Comparison of ENCODE assay signal across 9 mouse cellular contexts in genomic region chr5:99578692-99579091, GRCm38 (mm10).
DNase-seq lines count a peak whose midpoint lies in the region; ATAC-seq and TF ChIP-seq lines count a peak whose summit lies in the region.
"Had no signal": no experiment of that assay in that cellular context is flagged by ENCODE, and none has a peak within 500 bp of the region (broad histone marks: within the 10 kb centered on the region; RNA-seq: fewer than 3 reads in every experiment).

No protein-coding gene starts in this region.

- peak; percentile 70 for TF ChIP-seq CTCF in liver, embryonic 14.5 days (IDR thresholded peaks at IDR 0.05; ENCODE audit: low read depth)

- TF ChIP-seq EP300 in liver, embryonic 14.5 days (IDR thresholded peaks at IDR 0.05; ENCODE audit: low read depth): no peak

- no peaks in the 10 kb centered on the region for H3K9me3 ChIP-seq in liver, embryonic 12.5 days (replicated peaks)
- no peaks in the 10 kb centered on the region for H3K9me3 ChIP-seq in forebrain, embryonic 14.5 days (replicated peaks; ENCODE audit: control insufficient read depth, low read length)
- H3K9me3 ChIP-seq in hindbrain, embryonic 16.5 days (ENCODE audit: control insufficient read depth, low read length): no peaks in the 10 kb centered on the region
- H3K9me3 ChIP-seq in liver, embryonic 14.5 days (ENCODE audit: control insufficient read depth, low read length): no peaks in the 10 kb centered on the region

- H3K4me3 ChIP-seq in liver, embryonic 12.5 days: no peak overlapping the region
- no peak overlapping the region for H3K4me3 ChIP-seq in forebrain, embryonic 14.5 days (ENCODE audit: low read depth, low read length)
- no peak overlapping the region for H3K4me3 ChIP-seq in hindbrain, embryonic 16.5 days (ENCODE audit: low read length)
- H3K4me3 ChIP-seq in liver, embryonic 14.5 days (ENCODE audit: insufficient read depth in 1 of 2, low read depth in 2 of 2, low read length in 2 of 2): no peak overlapping the region
- H3K4me3 ChIP-seq: myocyte had no signal

- no peaks in the 10 kb centered on the region for H3K27me3 ChIP-seq in liver, embryonic 12.5 days (replicated peaks)
- no peaks in the 10 kb centered on the region for H3K27me3 ChIP-seq in forebrain, embryonic 14.5 days (replicated peaks; ENCODE audit: control insufficient read depth, insufficient read depth, low read length)
- H3K27me3 ChIP-seq in hindbrain, embryonic 16.5 days (replicated peaks; ENCODE audit: control insufficient read depth, insufficient read depth, low read length): no peaks in the 10 kb centered on the region
- H3K27me3 ChIP-seq in liver, embryonic 14.5 days (ENCODE audit: control insufficient read depth, insufficient read depth, low read length): no peaks in the 10 kb centered on the region

- no peaks in the 10 kb centered on the region for H3K36me3 ChIP-seq in liver, embryonic 12.5 days
- H3K36me3 ChIP-seq in forebrain, embryonic 14.5 days (ENCODE audit: control insufficient read depth, insufficient read depth, low read length): no peaks in the 10 kb centered on the region
- no peaks in the 10 kb centered on the region for H3K36me3 ChIP-seq in hindbrain, embryonic 16.5 days (ENCODE audit: control insufficient read depth, insufficient read depth, low read length)
- no peaks in the 10 kb centered on the region for H3K36me3 ChIP-seq in liver, embryonic 14.5 days (replicated peaks; ENCODE audit: control insufficient read depth, insufficient read depth, low read depth)

- H3K27ac ChIP-seq in liver, embryonic 12.5 days: no peak overlapping the region
- no peak overlapping the region for H3K27ac ChIP-seq in forebrain, embryonic 14.5 days (ENCODE audit: low read depth, low read length)
- H3K27ac ChIP-seq in hindbrain, embryonic 16.5 days (ENCODE audit: low read depth, low read length): no peak overlapping the region
- no peak overlapping the region for H3K27ac ChIP-seq in liver, embryonic 14.5 days

- H3K4me2 ChIP-seq in liver, embryonic 12.5 days: no peak overlapping the region
- no peak overlapping the region for H3K4me2 ChIP-seq in forebrain, embryonic 14.5 days (ENCODE audit: low read length)
- no peak overlapping the region for H3K4me2 ChIP-seq in hindbrain, embryonic 16.5 days (ENCODE audit: low read length)
- H3K4me2 ChIP-seq in liver, embryonic 14.5 days (ENCODE audit: low read depth): no peak overlapping the region

- H3K4me1 ChIP-seq in liver, embryonic 12.5 days: no peaks in the 10 kb centered on the region
- no peaks in the 10 kb centered on the region; the same call in 1 of the 2 replicates for H3K4me1 ChIP-seq in forebrain, embryonic 14.5 days (ENCODE audit: control insufficient read depth, insufficient read depth, low read length)
- no peaks in the 10 kb centered on the region for H3K4me1 ChIP-seq in hindbrain, embryonic 16.5 days (ENCODE audit: control insufficient read depth, insufficient read depth, low read depth, low read length)
- H3K4me1 ChIP-seq in liver, embryonic 14.5 days (replicated peaks; ENCODE audit: control insufficient read depth in 2 of 2, insufficient read depth in 2 of 2, low read length in 1 of 2): no peaks in the 10 kb centered on the region; a peak in 1 of 4 replicates

- no peak overlapping the region for H3K9ac ChIP-seq in liver, embryonic 12.5 days
- no peak overlapping the region for H3K9ac ChIP-seq in forebrain, embryonic 14.5 days (ENCODE audit: low read length)
- no peak overlapping the region for H3K9ac ChIP-seq in hindbrain, embryonic 16.5 days (ENCODE audit: low read depth, low read length)
- no peak overlapping the region for H3K9ac ChIP-seq in liver, embryonic 14.5 days (replicated peaks)

- 4% methylated on average over 4 of the region's 4 CpGs for WGBS in liver, embryonic 12.5 days (ENCODE audit: insufficient replicate concordance)
- WGBS in forebrain, embryonic 14.5 days: 6% methylated on average over 4 of the region's 4 CpGs
- WGBS in hindbrain, embryonic 16.5 days: 8% methylated on average over 4 of the region's 4 CpGs
- 4% methylated on average over 4 of the region's 4 CpGs for WGBS in liver, embryonic 14.5 days (ENCODE audit: insufficient replicate concordance)

- peak; percentile 32 for DNase-seq in liver
- peak; percentile 69 for DNase-seq in brain, adult 2 months (ENCODE audit: low read depth, low spot score)
- DNase-seq in forebrain, embryonic 14.5 days (ENCODE audit: low spot score): peak; percentile 69
- peak; percentile 11 to 18 (median 16) for DNase-seq in liver, embryonic 14.5 days (ENCODE audit: low read depth in 3 of 3, low spot score in 3 of 3)
- peak; percentile 39 to 50 for DNase-seq in urinary bladder, postnatal 36 days (ENCODE audit: low spot score in 2 of 2)

- ATAC-seq in liver, embryonic 12.5 days: no peak
- ATAC-seq in forebrain, embryonic 14.5 days: no peak
- ATAC-seq in hindbrain, embryonic 16.5 days: peak; percentile 54; the same call in 1 of the 2 replicates
- ATAC-seq in liver, embryonic 14.5 days (ENCODE audit: insufficient read depth): 0 out of 2 replicates have a peak, but pooled peaks have one; percentile 21
- peak; percentile 91 for ATAC-seq in neutrophil, adult 5-6 weeks (ENCODE audit: extremely low read depth, insufficient number of reproducible peaks, low FRiP score, poor library complexity, severe bottlenecking)

Comparison
In these comparisons a context has a peak if more than half of its experiments do, and no peak if none do; other contexts are left out.
1. ATAC-seq: peak in hindbrain, embryonic 16.5 days (single experiment), liver, embryonic 14.5 days (single experiment) and neutrophil, adult 5-6 weeks (single experiment); none in liver, embryonic 12.5 days (single experiment) and forebrain, embryonic 14.5 days (single experiment).
2. DNase-seq: peak in every context shown above with its lines; median percentile 69 in brain, adult 2 months; 69 in forebrain, embryonic 14.5 days; 44 in urinary bladder, postnatal 36 days; 32 in liver; 16 in liver, embryonic 14.5 days.